Mouse (Mus musculus): Measurements from ENCODE around the gene Atp8a1. TPM values are rescaled to one million over a fixed set of nuclear protein-coding genes. Genes with fewer than 3 reads are reported as not detected.

The Atp8a1 gene
- polyA plus RNA-seq, 1 experiment from 2014 or later: 25.7 TPM

GRCm38 (mm10) chr5:67695055-67695710 is 152.1 kb downstream of the Atp8a1 start:
- ATAC-seq (replicated peaks; ENCODE audit: low FRiP score): no peak
- DNase-seq (ENCODE audit: low spot score): no peak
- no peak overlapping the region for H3K27ac ChIP-seq (ENCODE audit: low read depth, low read length)
- H3K9ac ChIP-seq (ENCODE audit: low read length): no peak overlapping the region
- no peaks in the 10 kb centered on the region for H3K27me3 ChIP-seq (ENCODE audit: control insufficient read depth, insufficient read depth, low read length)
- no peaks in the 10 kb centered on the region for H3K9me3 ChIP-seq (ENCODE audit: control insufficient read depth, low read length)
- WGBS: 90% methylated on average over 14 of the region's 14 CpGs
- no peak overlapping the region for H3K4me2 ChIP-seq (ENCODE audit: low read depth, low read length, severe bottlenecking)
- no peak overlapping the region for H3K4me3 ChIP-seq (ENCODE audit: low read depth, low read length)
- H3K4me1 ChIP-seq (replicated peaks; ENCODE audit: control insufficient read depth, insufficient read depth, low read length): peaks cover 4% of the 10 kb centered on the region; the same call in 1 of the 2 replicates
- H3K36me3 ChIP-seq (ENCODE audit: control insufficient read depth, insufficient read depth, low read length): no peaks in the 10 kb centered on the region

GRCm38 (mm10) chr5:67690336-67690735 is 156.9 kb downstream of the Atp8a1 start:
- no peak overlapping the region for H3K27ac ChIP-seq (ENCODE audit: low read depth, low read length)
- no peak overlapping the region for H3K4me3 ChIP-seq (ENCODE audit: low read depth, low read length)
- no peaks in the 10 kb centered on the region for H3K27me3 ChIP-seq (ENCODE audit: control insufficient read depth, insufficient read depth, low read length)
- 93% methylated on average over 9 of the region's 9 CpGs for WGBS
- no peaks in the 10 kb centered on the region for H3K4me1 ChIP-seq (replicated peaks; ENCODE audit: control insufficient read depth, insufficient read depth, low read length)
- H3K4me2 ChIP-seq (ENCODE audit: low read depth, low read length, severe bottlenecking): no peak overlapping the region
- H3K9me3 ChIP-seq (ENCODE audit: control insufficient read depth, low read length): no peaks in the 10 kb centered on the region
- ATAC-seq (replicated peaks; ENCODE audit: low FRiP score) (no peak), DNase-seq (ENCODE audit: low spot score) (no peak)
- H3K36me3 ChIP-seq (ENCODE audit: control insufficient read depth, insufficient read depth, low read length): no peaks in the 10 kb centered on the region; the same call in 1 of the 2 replicates
- H3K9ac ChIP-seq (ENCODE audit: low read length): no peak overlapping the region

DNA sequence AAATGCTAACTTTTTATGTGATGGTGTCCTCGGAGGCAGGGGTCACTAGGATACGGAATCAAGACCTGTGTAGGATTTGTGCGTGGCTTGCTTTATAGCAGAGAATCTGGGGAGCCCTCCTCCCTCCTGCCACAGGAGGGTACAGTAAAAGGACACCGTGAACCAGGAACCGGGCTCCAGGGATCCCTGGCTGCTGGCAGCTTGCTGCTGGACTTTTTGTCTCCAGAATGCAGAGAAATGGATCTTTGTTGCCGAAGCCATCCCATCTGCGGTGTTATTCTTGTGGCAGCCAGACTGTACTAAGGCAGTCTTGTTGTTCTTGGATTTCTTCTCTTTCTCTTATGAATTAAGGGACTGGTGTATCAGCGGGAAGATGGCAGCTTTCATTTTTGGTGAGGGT is 159.2 kb downstream of the Atp8a1 start:
- no peak for DNase-seq (ENCODE audit: low spot score)
- Histone ChIP-seq H3K9ac (ENCODE audit: low read length) (no peak overlapping the region), H3K27me3 (ENCODE audit: control insufficient read depth, insufficient read depth, low read length) (no peaks in the 10 kb centered on the region), H3K9me3 (ENCODE audit: control insufficient read depth, low read length) (no peaks in the 10 kb centered on the region), H3K4me3 (ENCODE audit: low read depth, low read length) (no peak overlapping the region), H3K36me3 (ENCODE audit: control insufficient read depth, insufficient read depth, low read length) (no peaks in the 10 kb centered on the region; the same call in 1 of the 2 replicates), H3K4me2 (ENCODE audit: low read depth, low read length, severe bottlenecking) (no peak overlapping the region), H3K27ac (ENCODE audit: low read depth, low read length) (no peak overlapping the region), H3K4me1 (replicated peaks; ENCODE audit: control insufficient read depth, insufficient read depth, low read length) (no peaks in the 10 kb centered on the region)
- ATAC-seq (replicated peaks; ENCODE audit: low FRiP score): no peak
- WGBS: 91% methylated on average over 8 of the region's 8 CpGs

DNA sequence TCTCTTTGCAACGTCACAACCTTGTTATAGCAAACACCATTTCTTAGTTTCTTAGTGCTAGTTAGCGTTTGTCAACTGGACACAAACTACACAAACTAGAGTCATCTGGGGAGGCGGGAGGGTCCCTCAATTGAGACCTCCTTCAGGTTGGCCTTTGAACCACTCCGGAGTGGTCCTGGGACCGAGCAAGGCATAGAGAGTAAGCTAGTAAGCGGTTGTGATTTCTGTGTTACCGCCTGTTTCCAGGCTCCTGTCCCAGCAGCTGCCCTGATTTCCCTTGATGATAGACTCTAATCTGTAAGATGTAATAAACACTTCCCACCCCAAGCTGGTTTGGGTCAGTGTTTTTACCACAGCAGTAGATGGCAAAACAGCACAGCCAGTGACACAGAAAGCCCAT is 161.3 kb downstream of the Atp8a1 start:
- Histone ChIP-seq H3K9me3 (ENCODE audit: control insufficient read depth, low read length) (no peaks in the 10 kb centered on the region), H3K27me3 (ENCODE audit: control insufficient read depth, insufficient read depth, low read length) (no peaks in the 10 kb centered on the region), H3K4me1 (replicated peaks; ENCODE audit: control insufficient read depth, insufficient read depth, low read length) (no peaks in the 10 kb centered on the region), H3K27ac (ENCODE audit: low read depth, low read length) (no peak overlapping the region), H3K4me2 (ENCODE audit: low read depth, low read length, severe bottlenecking) (no peak overlapping the region), H3K4me3 (ENCODE audit: low read depth, low read length) (no peak overlapping the region), H3K9ac (ENCODE audit: low read length) (no peak overlapping the region), H3K36me3 (ENCODE audit: control insufficient read depth, insufficient read depth, low read length) (no peaks in the 10 kb centered on the region; the same call in 1 of the 2 replicates)
- ATAC-seq (replicated peaks; ENCODE audit: low FRiP score) (no peak), DNase-seq (ENCODE audit: low spot score) (no peak)
- 87% methylated on average over 7 of the region's 7 CpGs for WGBS

GRCm38 (mm10) chr5:67685461-67685860 is 161.8 kb downstream of the Atp8a1 start:
- DNase-seq (ENCODE audit: low spot score) (no peak), ATAC-seq (replicated peaks; ENCODE audit: low FRiP score) (no peak)
- H3K27ac ChIP-seq (ENCODE audit: low read depth, low read length): no peak overlapping the region
- no peaks in the 10 kb centered on the region; the same call in 1 of the 2 replicates for H3K36me3 ChIP-seq (ENCODE audit: control insufficient read depth, insufficient read depth, low read length)
- H3K9ac ChIP-seq (ENCODE audit: low read length): no peak overlapping the region
- no peak overlapping the region for H3K4me2 ChIP-seq (ENCODE audit: low read depth, low read length, severe bottlenecking)
- H3K9me3 ChIP-seq (ENCODE audit: control insufficient read depth, low read length): no peaks in the 10 kb centered on the region
- H3K27me3 ChIP-seq (ENCODE audit: control insufficient read depth, insufficient read depth, low read length): no peaks in the 10 kb centered on the region
- 75% methylated on average over 5 of the region's 5 CpGs for WGBS
- H3K4me1 ChIP-seq (replicated peaks; ENCODE audit: control insufficient read depth, insufficient read depth, low read length): no peaks in the 10 kb centered on the region
- no peak overlapping the region for H3K4me3 ChIP-seq (ENCODE audit: low read depth, low read length)

- no peaks in the 10 kb centered on the region for H3K27me3 ChIP-seq (ENCODE audit: control insufficient read depth, insufficient read depth, low read length)
- H3K4me1 ChIP-seq (replicated peaks; ENCODE audit: control insufficient read depth, insufficient read depth, low read length): no peaks in the 10 kb centered on the region
- no peak for DNase-seq (ENCODE audit: low spot score)
- no peak overlapping the region for H3K4me3 ChIP-seq (ENCODE audit: low read depth, low read length)
- H3K9ac ChIP-seq (ENCODE audit: low read length): no peak overlapping the region
- 85% methylated on average over 3 of the region's 3 CpGs for WGBS
- H3K27ac ChIP-seq (ENCODE audit: low read depth, low read length): no peak overlapping the region
- H3K4me2 ChIP-seq (ENCODE audit: low read depth, low read length, severe bottlenecking): no peak overlapping the region
- ATAC-seq (replicated peaks; ENCODE audit: low FRiP score): no peak
- no peaks in the 10 kb centered on the region for H3K36me3 ChIP-seq (ENCODE audit: control insufficient read depth, insufficient read depth, low read length)
- no peaks in the 10 kb centered on the region for H3K9me3 ChIP-seq (ENCODE audit: control insufficient read depth, low read length)
Observed at GRCm38 (mm10) chr5:67678819-67679218, 168.4 kb downstream of the Atp8a1 start.

- 85% methylated on average over 4 of the region's 4 CpGs for WGBS
- Histone ChIP-seq H3K4me3 (ENCODE audit: low read depth, low read length) (no peak overlapping the region), H3K9ac (ENCODE audit: low read length) (no peak overlapping the region), H3K27me3 (ENCODE audit: control insufficient read depth, insufficient read depth, low read length) (no peaks in the 10 kb centered on the region), H3K4me2 (ENCODE audit: low read depth, low read length, severe bottlenecking) (no peak overlapping the region), H3K27ac (ENCODE audit: low read depth, low read length) (no peak overlapping the region), H3K9me3 (ENCODE audit: control insufficient read depth, low read length) (no peaks in the 10 kb centered on the region), H3K4me1 (replicated peaks; ENCODE audit: control insufficient read depth, insufficient read depth, low read length) (no peaks in the 10 kb centered on the region), H3K36me3 (ENCODE audit: control insufficient read depth, insufficient read depth, low read length) (no peaks in the 10 kb centered on the region)
- DNase-seq (ENCODE audit: low spot score): no peak
- no peak for ATAC-seq (replicated peaks; ENCODE audit: low FRiP score)
Observed at GRCm38 (mm10) chr5:67673008-67673407, 174.2 kb downstream of the Atp8a1 start.

GRCm38 (mm10) chr5:67670158-67670557 is 177.1 kb downstream of the Atp8a1 start:
- Histone ChIP-seq H3K9ac (ENCODE audit: low read length) (no peak overlapping the region), H3K36me3 (ENCODE audit: control insufficient read depth, insufficient read depth, low read length) (no peaks in the 10 kb centered on the region; the same call in 1 of the 2 replicates), H3K4me1 (replicated peaks; ENCODE audit: control insufficient read depth, insufficient read depth, low read length) (no peaks in the 10 kb centered on the region), H3K27me3 (ENCODE audit: control insufficient read depth, insufficient read depth, low read length) (no peaks in the 10 kb centered on the region), H3K27ac (ENCODE audit: low read depth, low read length) (no peak overlapping the region), H3K9me3 (ENCODE audit: control insufficient read depth, low read length) (no peaks in the 10 kb centered on the region), H3K4me2 (ENCODE audit: low read depth, low read length, severe bottlenecking) (no peak overlapping the region), H3K4me3 (ENCODE audit: low read depth, low read length) (no peak overlapping the region)
- WGBS: 78% methylated on average over 6 of the region's 6 CpGs
- ATAC-seq (replicated peaks; ENCODE audit: low FRiP score): no peak
- no peak for DNase-seq (ENCODE audit: low spot score)

DNA sequence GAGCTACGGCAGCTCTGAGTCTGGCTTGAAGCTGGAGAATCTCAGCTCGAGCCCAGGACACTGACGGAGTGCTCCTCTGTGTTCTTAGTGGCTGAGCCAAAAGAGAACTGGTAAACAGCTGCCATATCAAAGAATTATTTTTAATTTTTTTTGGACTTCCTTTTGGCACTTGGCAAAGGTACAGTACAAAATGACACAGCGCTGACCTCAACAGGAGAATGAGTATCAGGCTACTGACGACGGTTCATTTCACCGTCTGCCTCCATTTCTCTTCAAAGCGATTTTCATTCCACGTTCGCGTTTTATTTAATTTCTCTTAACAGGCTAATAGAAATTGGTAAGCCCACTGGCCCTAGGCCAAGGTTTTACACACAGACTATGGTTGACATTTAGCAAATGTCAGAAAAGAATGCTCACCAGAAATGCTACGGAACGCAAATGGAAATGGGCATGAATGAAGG is 177.8 kb downstream of the Atp8a1 start:
- Histone ChIP-seq H3K4me1 (replicated peaks; ENCODE audit: control insufficient read depth, insufficient read depth, low read length) (no peaks in the 10 kb centered on the region), H3K9me3 (ENCODE audit: control insufficient read depth, low read length) (no peaks in the 10 kb centered on the region), H3K4me3 (ENCODE audit: low read depth, low read length) (no peak overlapping the region), H3K27me3 (ENCODE audit: control insufficient read depth, insufficient read depth, low read length) (no peaks in the 10 kb centered on the region), H3K9ac (ENCODE audit: low read length) (no peak overlapping the region), H3K4me2 (ENCODE audit: low read depth, low read length, severe bottlenecking) (no peak overlapping the region), H3K27ac (ENCODE audit: low read depth, low read length) (no peak overlapping the region), H3K36me3 (ENCODE audit: control insufficient read depth, insufficient read depth, low read length) (no peaks in the 10 kb centered on the region; the same call in 1 of the 2 replicates)
- DNase-seq (ENCODE audit: low spot score) (no peak), ATAC-seq (replicated peaks; ENCODE audit: low FRiP score) (no peak)
- 94% methylated on average over 13 of the region's 13 CpGs for WGBS
